Mouse (Mus musculus) lung, embryonic 15.5 days (tissue): ENCODE data around the gene Olfr132. TPM values are rescaled to one million over a fixed set of nuclear protein-coding genes. Genes with fewer than 3 reads are reported as not detected.
"Not testable (repeated sequence)": the region's sequence is repeated elsewhere in the genome, so short reads cannot be mapped to it uniquely, and the experiment has no call there.

Experiments
- ATAC-seq: fragments of 200-750 bp; cut with Nextera tagmentation; 2 replicates; pipeline ENCODE4 v1.8.0; 2017; ENCODE audit warnings: moderate number of reproducible peaks, borderline replicate concordance; ENCODE audit not compliant: low FRiP score, low TSS enrichment; ENCODE audit errors: extremely low read depth
- H3K27ac ChIP-seq: fragments of 300-500 bp; sonication (generic); 2 replicates; pipeline ENCODE4 v1.5.1; 2015; ENCODE audit warnings: moderate library complexity, mild to moderate bottlenecking, inconsistent platforms
- H3K27me3 ChIP-seq: fragments of 300-500 bp; sonication (generic); 2 replicates; pipeline ENCODE4 v1.6.1; 2015; ENCODE audit warnings: inconsistent platforms
- H3K36me3 ChIP-seq: fragments of 300-500 bp; sonication (generic); 2 replicates; pipeline ENCODE4 v1.6.1; 2015; ENCODE audit warnings: inconsistent platforms
- H3K4me1 ChIP-seq: fragments of 300-500 bp; sonication (generic); 2 replicates; pipeline ENCODE4 v1.6.1; 2015; ENCODE audit warnings: inconsistent platforms
- H3K4me2 ChIP-seq: fragments of 300-500 bp; sonication (generic); 2 replicates; pipeline ENCODE4 v1.6.1; 2015; ENCODE audit warnings: inconsistent platforms, mild to moderate bottlenecking, moderate library complexity
- H3K4me3 ChIP-seq: fragments of 300-500 bp; sonication (generic); 2 replicates; pipeline ENCODE4 v1.5.1; 2015; ENCODE audit warnings: mild to moderate bottlenecking, inconsistent platforms
- H3K9ac ChIP-seq: fragments of 300-500 bp; sonication (generic); 2 replicates; pipeline ENCODE4 v1.6.1; 2015; ENCODE audit warnings: inconsistent platforms
- H3K9me3 ChIP-seq: fragments of 300-500 bp; sonication (generic); 2 replicates; pipeline ENCODE4 v1.6.1; 2016; ENCODE audit warnings: inconsistent platforms
- WGBS: fragments of 180-500 bp; shearing (Covaris S2); methylation state at CpG from one replicate; pipeline ENCODE4 v1.1.7; 2015; 5-methylcytosine and 5-hydroxymethylcytosine counted together
- polyA plus RNA-seq: library from polyadenylated mRNA; unstranded; fragments of >200 nt; fragmentation: Nextera tagmentation; extraction: Ambion mirVana; gene quantifications from 2 replicates; pipeline ENCODE4 v1.2.1, GENCODE M21; 2015

Olfr132 gene
- not detected in 2 replicates for polyA plus RNA-seq

GRCm38 (mm10) chr17:38134426-38134825, at the start of gene Olfr132:
TSS of gene Olfr132 (minus strand) at chr17:38134526.
- Histone ChIP-seq H3K9ac (no peak within 1 kb of the TSS), H3K36me3 (no peaks in the 10 kb centered on the region), H3K4me1 (no peaks in the 10 kb centered on the region), H3K4me3 (no peak within 1 kb of the TSS), H3K27ac (no peak within 1 kb of the TSS), H3K27me3 (no peaks in the 10 kb centered on the region), H3K9me3 (no peaks in the 10 kb centered on the region), H3K4me2 (no peak within 1 kb of the TSS)
- no peak for ATAC-seq
- WGBS, result 65% methylated on average over 1 of the region's 1 CpGs

GRCm38 (mm10) chr17:38171088-38171487, 36.8 kb upstream of the Olfr132 start, which contains the start of gene Olfr134:
TSS of gene Olfr134 (plus strand) at chr17:38171388.
- Histone ChIP-seq H3K27me3 (no peaks in the 10 kb centered on the region), H3K4me3 (no peak within 1 kb of the TSS), H3K9ac (no peak within 1 kb of the TSS), H3K9me3 (no peaks in the 10 kb centered on the region), H3K4me2 (no peak within 1 kb of the TSS), H3K4me1 (no peaks in the 10 kb centered on the region), H3K36me3 (no peaks in the 10 kb centered on the region), H3K27ac (no peak within 1 kb of the TSS)
- no peak for ATAC-seq
- 63% methylated on average over 3 of the region's 3 CpGs for WGBS

- 63% methylated on average over 2 of the region's 2 CpGs for WGBS
- no peak for ATAC-seq
These were observed 10.7 kb upstream of the Olfr132 start, which contains the start of gene Olfr133 for GRCm38 (mm10) chr17:38144981-38145380. TSS of gene Olfr133 (plus strand) at chr17:38145281.

GRCm38 (mm10) chr17:38125371-38125770, 9.0 kb downstream of the Olfr132 start:
- H3K4me3 ChIP-seq, H3K27ac ChIP-seq, H3K4me2 ChIP-seq, H3K9ac ChIP-seq, ATAC-seq, H3K27me3 ChIP-seq, H3K36me3 ChIP-seq, H3K4me1 ChIP-seq, H3K9me3 ChIP-seq: not testable (repeated sequence)
- 73% methylated on average over 3 of the region's 3 CpGs for WGBS

More at GRCm38 (mm10) chr17:38144981-38145380, 10.7 kb upstream of the Olfr132 start, which contains the start of gene Olfr133:
- Histone ChIP-seq H3K9ac (no peak within 1 kb of the TSS), H3K36me3 (no peaks in the 10 kb centered on the region), H3K4me3 (no peak within 1 kb of the TSS), H3K27ac (no peak within 1 kb of the TSS), H3K9me3 (no peaks in the 10 kb centered on the region), H3K4me1 (no peaks in the 10 kb centered on the region), H3K4me2 (no peak within 1 kb of the TSS), H3K27me3 (no peaks in the 10 kb centered on the region)

- WGBS, result 53% methylated on average over 1 of the region's 1 CpGs
- not testable (repeated sequence) for H3K27me3 ChIP-seq, H3K9ac ChIP-seq, H3K4me1 ChIP-seq, H3K9me3 ChIP-seq, H3K36me3 ChIP-seq, H3K27ac ChIP-seq, ATAC-seq, H3K4me2 ChIP-seq, H3K4me3 ChIP-seq
These were observed 10.1 kb downstream of the Olfr132 start for GRCm38 (mm10) chr17:38124199-38124598.

- no peak within 1 kb of the TSS for H3K4me3 ChIP-seq
These were observed 45.7 kb downstream of the Olfr132 start, which contains the start of gene Olfr131 for GRCm38 (mm10) chr17:38088593-38088992. TSS of gene Olfr131 (minus strand) at chr17:38088693.

GRCm38 (mm10) chr17:38082364-38082763, 52.0 kb downstream of the Olfr132 start:
- Histone ChIP-seq H3K4me1 (no peaks in the 10 kb centered on the region), H3K4me3 (no peak overlapping the region), H3K27me3 (no peaks in the 10 kb centered on the region), H3K4me2 (no peak overlapping the region), H3K9me3 (no peaks in the 10 kb centered on the region), H3K27ac (no peak overlapping the region), H3K36me3 (no peaks in the 10 kb centered on the region), H3K9ac (no peak overlapping the region)
- ATAC-seq, result no peak
- 84% methylated on average over 4 of the region's 4 CpGs for WGBS

More at GRCm38 (mm10) chr17:38088593-38088992, 45.7 kb downstream of the Olfr132 start, which contains the start of gene Olfr131:
- ATAC-seq, result no peak
- Histone ChIP-seq H3K4me1 (no peaks in the 10 kb centered on the region), H3K27ac (no peak within 1 kb of the TSS), H3K9ac (no peak within 1 kb of the TSS), H3K27me3 (no peaks in the 10 kb centered on the region), H3K4me2 (no peak within 1 kb of the TSS), H3K9me3 (no peaks in the 10 kb centered on the region), H3K36me3 (no peaks in the 10 kb centered on the region)

Other genes with a start within 250 kb of the Olfr132 start
- gene Olfr127, start 234.1 kb downstream of the Olfr132 start, polyA plus RNA-seq, result not detected in 2 replicates
- gene Olfr128, start 214.0 kb downstream of the Olfr132 start, polyA plus RNA-seq, result not detected in 2 replicates
- not detected in 2 replicates for gene Olfr761, start 181.4 kb downstream of the Olfr132 start, polyA plus RNA-seq
- gene Olfr129, start 74.4 kb downstream of the Olfr132 start, polyA plus RNA-seq, result not detected in 2 replicates
- not detected in 2 replicates for gene Olfr130, start 70.6 kb downstream of the Olfr132 start, polyA plus RNA-seq
- gene Olfr131, start 45.8 kb downstream of the Olfr132 start, polyA plus RNA-seq, result not detected in 2 replicates
- gene Olfr133, start 10.8 kb upstream of the Olfr132 start, polyA plus RNA-seq, result not detected in 2 replicates
- not detected in 2 replicates for gene Olfr134, start 36.9 kb upstream of the Olfr132 start, polyA plus RNA-seq
- gene Olfr135, start 69.8 kb upstream of the Olfr132 start, polyA plus RNA-seq, result not detected in 2 replicates
- not detected in 2 replicates for gene Olfr138, start 126.5 kb upstream of the Olfr132 start, polyA plus RNA-seq
- not detected in 2 replicates for gene Olfr137, start 173.0 kb upstream of the Olfr132 start, polyA plus RNA-seq
- not detected in 2 replicates for gene Olfr136, start 195.3 kb upstream of the Olfr132 start, polyA plus RNA-seq